Mouse (Mus musculus) adrenal gland, postnatal 25 days (tissue): ENCODE measurements around the gene Pigo. TPM values are rescaled to one million over a fixed set of nuclear protein-coding genes. Genes with fewer than 3 reads are reported as not detected.

ENCODE experiments used
- DNase-seq: peaks from one replicate; pipeline ENCODE4 v3.0.0; 2021; ENCODE audit warnings: mixed read lengths
- long read RNA-seq: library from polyadenylated mRNA; stranded (forward); transcript quantifications from one replicate; pipeline ENCODE4 v2.0.0, GENCODE M21; 2021
- total RNA-seq: library from RNA; stranded (reverse); gene quantifications from 2 replicates; pipeline ENCODE4 v1.2.3, GENCODE M21; 2021

Pigo gene
- 26.1 and 27.5 TPM in 2 replicates for total RNA-seq
- long read RNA-seq, full-length matches to known transcripts: 1 of 26 reads
- long read RNA-seq, partial matches to known transcripts: 16 of 26 reads
- long read RNA-seq, other reads (novel, unspliced or antisense): 9 of 26 reads

DNA sequence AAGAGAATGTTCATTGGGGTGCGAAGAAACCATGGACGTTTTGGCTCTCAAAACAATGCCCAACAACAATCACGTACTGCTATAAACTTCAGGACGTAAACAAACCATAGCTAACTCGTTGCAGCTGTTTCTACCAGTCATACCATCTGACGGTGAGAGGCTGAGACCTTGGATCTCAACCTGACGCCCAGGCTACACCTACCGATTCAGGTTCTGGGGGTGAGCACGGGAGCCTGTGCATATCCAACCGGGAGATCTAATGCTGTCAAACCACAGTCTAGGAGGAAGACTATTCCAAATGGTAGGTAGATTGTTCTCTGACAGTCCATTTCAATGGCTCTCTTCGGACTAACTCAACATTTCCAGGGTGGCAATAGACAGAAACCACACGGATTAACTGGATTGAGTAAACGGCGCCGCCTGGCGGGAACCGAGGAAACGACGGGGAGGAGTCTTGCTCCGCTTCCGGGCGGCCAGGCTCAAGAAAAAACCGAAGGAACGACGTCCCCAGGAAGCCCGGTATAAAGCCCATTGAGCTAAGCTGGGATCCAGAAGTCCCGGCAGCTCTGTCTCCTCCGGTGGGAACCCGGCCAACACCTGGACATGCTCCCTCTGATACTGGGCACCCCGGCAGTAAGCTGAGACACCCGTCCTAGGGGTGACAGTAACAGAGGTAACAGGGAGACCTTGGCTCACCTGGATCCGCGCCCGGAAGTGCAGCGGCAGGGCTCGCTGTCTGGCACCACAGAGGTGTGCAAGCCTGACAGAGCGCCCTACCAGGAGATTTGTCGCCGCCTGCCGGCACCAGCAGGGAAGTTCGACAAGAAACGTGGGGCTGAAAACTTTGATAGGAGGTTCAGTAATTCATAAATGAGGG, at the start of gene Pigo:
Gene Pigo, minus strand, starts transcription at position 736 of the 877 bp plus-strand sequence.
- DNase-seq: peak; percentile 95

DNA sequence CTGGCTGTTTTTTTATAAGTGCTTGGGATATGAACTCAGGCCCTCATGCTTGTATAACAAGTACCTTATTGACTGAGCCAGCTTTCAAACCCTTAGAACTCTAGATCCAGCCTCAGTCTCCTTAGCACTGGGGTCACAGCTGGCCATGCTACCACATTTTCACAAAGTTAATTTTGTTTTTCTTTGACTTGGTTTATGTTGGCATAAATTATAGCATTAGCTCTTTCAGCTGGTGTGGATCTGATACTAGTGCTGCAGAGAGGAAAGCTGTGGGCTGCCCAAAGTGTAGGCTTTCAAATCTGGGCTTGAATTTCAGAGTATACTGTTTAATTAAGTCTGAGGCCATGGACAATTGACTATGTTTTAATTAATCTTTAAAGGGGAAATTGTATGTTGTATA, 49.3 kb upstream of the Pigo start:
- DNase-seq: no peak

DNA sequence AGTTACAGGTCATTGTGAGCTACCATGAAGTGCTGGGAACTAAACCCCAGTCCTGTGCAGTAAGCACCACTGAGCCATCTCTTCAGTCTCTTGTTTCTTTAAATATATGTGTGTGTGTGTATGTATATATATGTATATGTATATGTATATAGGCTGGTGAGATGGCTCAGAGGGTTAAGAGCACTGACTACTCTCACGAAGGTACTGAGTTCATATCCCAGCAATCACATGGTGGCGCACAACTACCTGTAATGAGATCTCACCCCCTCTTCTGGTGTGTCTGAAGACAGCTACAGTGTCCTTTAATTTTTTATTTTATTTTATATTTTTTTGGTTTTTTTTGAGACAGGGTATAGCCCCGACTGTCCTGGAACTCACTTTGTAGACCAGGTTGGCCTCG, 39.9 kb upstream of the Pigo start:
- no peak for DNase-seq

DNA sequence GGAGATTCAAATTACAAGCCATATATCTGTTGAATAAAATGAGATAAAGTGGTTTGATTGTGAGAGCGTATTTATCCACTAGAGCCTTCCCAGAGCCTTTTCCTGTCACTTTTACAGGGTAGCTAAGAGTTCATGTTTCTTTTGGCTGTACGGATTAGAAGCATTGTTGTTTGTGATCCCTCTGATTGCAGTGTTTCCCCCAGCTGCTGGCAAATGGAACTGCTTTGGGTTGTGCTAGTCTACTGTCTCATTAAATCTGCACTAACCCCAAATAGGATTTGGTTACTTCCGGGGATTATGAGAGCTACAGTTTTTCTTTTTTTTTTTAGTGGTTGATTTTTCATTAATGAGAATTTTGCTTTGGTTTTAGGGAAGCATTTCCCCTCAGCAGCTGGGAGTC, 34.7 kb upstream of the Pigo start:
- DNase-seq: no peak

DNA sequence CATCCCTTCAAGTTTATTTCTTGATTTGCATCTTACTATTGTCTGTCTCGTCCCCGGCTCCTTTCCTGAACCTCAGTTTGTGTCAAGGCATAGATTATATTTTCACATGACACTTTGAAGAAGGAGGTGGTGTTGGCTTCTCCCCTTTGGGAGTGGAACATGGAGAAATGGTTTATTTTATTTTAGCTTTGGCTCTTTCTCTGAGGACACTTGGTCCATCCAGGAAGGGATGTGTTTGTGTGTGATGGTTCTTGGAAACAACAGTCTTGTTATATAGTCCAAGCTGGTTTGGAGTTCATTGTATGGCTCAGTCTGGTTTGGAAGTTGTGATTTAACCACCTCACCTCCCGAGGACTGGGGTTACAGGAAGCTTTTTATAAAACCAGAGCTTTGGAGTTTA, 34.1 kb upstream of the Pigo start:
- DNase-seq: no peak

DNA sequence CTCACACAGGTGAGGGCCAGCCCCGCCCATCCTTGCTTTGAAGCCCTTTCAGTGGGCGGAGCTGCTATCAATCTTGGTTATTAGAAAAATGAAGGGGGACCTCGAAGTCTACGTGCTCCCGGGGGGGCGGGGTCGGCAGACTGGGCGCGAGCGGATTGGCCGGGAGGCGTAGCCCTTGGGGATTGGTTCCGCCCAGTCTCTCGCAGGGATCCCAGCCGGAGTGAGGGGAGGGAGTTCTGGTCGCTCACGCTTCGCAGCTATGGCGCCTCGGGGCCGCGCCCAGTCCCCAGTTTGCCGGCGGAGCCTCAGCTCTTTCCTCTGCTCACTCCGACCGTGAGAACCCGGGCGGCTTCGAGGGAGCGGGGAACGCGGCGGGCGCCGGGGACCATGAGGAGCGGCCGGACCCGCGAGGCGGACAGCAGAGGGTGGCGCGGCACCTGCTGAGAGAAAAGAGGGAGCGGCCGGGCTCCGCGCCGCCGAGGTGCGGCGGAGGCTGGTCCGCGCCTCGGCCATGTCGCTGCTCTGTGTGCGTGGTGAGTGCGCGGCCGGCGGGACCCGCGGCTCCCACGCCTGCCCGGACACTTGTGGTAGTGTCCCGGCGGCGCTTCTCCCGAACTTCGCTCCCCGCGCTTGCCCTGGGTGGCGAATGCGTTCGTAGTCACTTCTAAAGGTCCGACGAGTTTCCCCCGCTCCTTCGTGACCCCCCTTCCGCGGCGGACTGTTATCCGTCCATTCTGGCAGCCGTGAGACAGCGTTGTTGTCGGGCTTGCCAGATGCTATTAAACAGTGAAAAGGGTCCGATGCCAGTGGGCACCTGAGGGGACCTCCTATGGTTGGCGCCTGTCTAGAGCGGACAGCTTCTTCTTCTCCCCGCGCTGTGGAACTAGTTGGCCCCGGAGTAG, 33.4 kb upstream of the Pigo start, which contains the start of gene Unc13b:
Gene Unc13b, plus strand, starts transcription at position 201 of the 902 bp plus-strand sequence.
- DNase-seq: peak; percentile 96

DNA sequence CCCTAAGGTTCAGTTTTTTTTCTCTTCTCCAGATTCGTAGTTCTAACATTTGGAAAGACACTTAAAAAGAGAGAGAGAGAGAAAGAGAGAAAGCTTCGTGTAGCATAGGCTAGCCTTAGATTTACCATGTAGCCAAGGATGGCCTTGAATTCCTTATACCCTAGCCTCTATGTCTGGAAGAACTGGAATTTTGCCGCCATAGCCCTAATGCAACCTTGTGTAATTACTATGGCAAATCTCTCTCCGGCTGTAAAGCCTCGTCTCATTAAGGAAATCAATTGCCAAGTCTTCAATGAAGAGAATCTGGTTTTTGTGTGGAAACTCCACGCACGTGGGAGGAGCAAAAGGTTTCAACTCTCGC, 32.8 kb upstream of the Pigo start:
- DNase-seq: no peak

DNA sequence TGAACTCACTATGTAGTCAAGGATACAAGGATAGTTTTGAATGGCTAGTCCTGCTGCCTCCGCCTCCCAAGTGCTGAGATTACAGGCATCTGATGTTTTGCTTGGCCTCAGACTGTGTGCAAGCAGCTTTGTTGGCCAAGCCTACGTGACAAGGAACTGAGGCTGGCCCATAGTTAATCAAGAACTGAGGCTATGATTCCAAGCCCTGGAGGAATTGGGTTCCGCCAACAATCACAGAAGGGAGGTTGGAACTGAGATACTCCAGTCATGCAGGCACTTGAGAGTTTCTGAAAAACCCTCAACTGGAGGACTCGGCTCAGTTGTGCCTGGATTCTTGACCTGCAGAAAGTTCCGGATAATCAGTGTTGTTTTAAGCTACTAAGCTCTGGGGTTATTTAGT, 32.0 kb upstream of the Pigo start:
- DNase-seq: no peak

DNA sequence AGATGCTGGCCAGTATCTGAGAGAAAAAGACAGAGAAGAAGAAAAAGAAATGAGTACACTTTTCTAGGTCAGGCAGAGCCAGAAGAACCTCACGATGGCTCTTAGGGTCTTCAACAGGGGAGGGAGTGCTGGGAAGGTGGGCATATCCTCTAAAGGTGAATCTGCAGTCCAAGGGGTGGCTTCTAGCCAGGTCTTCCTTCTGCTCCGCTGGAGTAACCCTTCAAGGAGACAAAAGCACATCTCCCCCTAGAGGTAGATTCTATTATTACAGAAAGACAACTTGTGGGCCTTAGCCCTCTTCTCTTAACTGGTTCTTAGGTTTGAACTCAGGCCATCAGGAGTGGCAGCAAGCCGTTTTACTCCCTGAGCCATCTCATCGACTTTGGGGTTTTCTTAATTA, 27.0 kb upstream of the Pigo start:
- no peak for DNase-seq

DNA sequence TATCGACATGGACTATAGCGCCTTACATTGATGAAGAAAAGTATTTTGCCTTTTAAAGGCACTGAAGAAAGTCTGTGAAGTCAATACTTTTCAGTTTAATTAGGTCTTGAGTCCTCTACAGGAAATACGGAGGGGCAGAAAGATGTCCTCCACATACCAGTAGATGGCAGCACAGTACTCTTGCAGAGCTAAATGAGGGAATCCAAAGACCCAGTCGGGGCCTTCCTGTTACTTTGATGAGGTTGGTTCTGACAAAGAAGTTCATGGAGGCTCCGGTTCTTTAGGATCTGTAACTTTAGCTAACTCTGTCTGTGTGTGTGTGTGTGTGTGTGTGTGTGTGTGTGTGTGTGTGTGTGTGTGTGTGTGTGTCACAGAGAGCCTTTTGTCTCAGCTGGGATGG, 21.6 kb upstream of the Pigo start:
- DNase-seq: peak; percentile 38

DNA sequence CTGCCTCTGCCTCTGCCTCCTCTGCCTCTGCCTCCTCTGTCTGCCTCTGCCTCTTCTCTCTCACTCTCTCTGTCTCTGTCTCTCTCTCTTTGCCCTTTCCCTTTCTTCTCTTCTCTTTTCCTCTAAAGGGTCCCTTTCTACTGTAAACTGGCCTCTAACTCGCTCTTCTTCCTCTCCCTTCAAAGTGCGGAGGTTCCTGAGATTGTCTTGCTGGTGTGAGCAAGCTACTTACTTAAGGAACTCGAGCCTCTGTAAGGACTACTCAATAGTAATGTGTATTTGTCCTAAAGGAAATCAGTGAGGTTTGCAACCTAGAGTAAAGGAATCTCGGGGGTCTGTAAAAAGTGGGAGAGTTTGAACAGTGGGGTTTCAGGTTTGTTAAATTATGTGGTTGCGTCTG, 21.0 kb upstream of the Pigo start:
- DNase-seq: no peak

DNA sequence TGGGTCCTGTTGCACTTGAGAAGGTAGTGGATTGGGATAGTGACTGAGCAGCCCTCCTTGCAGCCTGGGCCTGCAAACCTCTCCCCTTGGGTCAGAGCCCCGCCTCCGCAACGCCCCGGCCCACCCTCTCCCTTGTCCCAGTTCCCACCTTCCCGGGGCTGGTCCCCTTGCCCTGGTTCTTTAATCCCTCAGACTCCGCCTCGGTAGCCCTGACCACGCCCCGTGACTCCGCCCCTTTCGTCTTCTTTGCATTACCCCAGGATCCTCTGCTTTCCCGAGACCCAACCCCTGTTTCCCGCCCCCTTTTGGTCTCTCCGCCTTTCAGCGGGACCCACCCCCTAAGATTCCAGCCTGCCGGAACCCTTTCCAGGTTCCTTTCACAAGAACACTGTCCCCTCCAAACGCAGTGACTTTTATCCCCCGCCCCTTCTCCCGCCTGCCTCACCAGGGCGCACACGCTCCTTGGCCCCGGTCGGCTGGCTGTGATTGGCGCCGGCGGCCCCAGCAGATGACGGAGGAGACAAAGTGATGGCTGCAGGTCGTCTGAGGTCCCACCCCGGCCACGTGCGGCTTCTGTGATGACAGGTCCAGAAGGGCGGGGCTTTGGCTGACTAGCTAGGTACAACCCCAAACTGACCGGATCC, 20.2 kb upstream of the Pigo start, which contains the start of gene Fam214b:
Gene Fam214b, minus strand, starts transcription at position 562 of the 644 bp plus-strand sequence.
- DNase-seq: peak; percentile 98

DNA sequence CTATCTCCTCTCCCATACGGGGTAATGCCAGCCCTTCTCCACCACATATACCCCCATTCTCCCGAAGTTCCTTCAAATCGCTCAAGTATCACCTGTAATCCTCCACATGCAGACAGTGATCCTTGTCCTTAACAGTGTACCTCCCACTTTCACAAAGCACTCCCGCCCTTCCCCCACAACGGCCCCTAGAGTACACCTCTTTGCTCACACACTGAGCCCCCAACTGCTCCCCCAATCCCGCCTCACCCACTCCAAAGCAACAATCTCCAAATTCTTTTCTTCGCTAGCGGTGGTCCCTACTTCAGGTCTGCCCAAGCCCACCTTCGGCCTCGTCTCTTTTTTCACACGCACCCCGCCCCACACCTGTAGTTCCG, 19.7 kb upstream of the Pigo start:
- no peak for DNase-seq

DNA sequence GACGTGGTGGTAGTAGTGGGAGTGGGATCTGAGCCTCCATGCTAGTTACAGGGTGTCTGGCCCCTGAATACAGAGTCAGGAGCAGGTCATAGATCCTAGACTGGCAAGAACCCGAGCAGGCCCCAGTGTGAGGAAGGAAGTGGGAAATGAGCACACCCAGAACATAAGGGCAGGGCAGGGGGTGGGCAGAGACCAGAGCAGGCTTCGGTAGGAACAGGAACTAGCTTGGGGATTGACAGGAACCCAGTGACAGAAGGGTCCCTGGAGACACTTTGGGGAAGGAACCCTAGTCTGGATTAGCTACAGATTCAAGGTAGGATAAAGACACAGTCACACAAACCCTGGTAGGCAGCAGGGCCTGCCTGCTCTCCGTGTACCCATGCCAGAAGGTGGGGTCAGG, 19.1 kb upstream of the Pigo start:
- DNase-seq: no peak

DNA sequence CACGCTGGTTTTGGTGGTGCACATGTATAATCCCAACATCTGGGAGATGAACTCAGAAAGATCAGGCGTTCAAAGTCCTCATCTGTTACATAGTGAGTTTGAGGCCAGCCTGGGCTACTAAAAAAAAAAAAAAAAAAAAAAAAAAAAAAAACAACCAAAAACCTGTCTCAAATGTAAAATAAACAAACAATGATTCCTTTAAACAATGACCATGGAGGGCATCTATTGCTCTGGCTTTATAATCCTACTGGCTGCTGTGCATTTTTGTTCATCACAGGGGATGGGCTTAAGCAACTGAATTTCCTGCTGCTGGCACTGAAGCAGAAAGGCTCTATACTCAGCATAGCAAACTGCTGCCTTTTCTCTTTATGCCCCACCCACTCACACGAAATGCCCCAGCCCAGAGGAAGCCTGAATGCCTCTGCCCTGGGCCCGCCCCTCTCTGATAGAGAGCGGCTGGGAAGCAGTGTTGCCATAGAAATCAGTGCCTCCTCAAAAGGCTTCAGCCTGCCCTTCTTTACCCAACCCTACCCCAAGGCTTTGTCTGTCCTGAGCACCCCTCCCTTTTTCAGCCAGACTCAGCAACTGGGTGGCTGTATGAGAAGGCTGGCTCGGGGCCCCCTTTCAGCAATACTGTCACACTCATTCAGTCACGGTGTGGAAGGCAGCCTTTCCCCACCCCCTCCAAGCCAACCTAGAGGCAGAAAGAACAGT, 18.2 kb upstream of the Pigo start:
- DNase-seq: peak; percentile 62

DNA sequence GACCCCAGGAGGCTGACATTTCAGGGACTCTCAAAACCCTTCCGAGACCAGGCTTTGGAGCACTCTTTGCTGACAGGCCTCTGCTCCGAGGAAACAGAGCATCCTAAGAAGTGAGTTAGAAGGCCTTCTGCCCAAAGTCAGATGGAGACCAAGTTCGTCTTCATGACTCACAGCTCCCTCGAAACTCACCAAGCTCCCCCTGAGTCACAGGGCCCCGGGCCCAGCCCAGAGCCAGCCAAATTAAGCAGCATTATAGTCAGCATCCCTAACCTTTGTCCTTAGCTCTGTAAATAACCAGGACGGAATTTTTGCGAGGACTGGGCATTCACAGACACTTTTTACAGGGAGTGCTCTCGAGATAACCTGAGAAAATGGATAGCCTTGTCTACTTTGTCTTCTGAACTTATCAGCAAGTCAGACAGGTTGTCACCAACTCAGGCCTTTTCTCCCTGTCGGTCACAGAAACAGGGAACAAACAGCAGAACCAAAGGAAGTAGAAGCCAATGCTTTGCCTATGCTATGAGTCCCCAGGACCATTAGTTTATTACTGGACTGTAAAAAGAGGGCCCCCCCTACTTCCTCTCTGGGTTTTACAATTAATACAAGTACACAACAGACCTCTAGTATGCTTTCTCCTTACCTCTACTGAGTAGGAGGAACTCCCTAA, 15.4 kb upstream of the Pigo start:
- peak; percentile 51 for DNase-seq

DNA sequence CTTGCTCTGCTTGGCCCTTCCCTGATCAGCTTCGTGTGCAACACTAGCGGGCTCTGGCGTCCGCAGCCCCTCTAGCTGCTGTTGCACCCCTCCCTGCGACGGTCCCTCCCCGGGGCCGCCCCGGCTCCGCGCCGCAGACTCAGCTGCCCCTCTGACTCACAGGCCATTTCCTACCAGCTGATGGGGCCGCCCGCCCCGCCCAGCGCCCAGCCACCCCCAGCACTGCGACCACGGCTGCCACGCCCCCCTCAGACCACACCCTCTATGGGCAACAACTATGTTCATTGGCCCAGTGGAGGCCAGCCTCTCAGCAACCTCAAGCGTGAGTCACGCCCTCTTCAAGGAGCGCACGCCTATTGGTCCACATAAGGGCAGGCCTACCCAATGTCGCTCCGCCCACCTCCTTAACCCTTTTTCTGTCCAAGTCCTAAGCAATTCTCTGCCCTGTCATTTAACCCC, 14.5 kb upstream of the Pigo start:
- DNase-seq: peak; percentile 97

DNA sequence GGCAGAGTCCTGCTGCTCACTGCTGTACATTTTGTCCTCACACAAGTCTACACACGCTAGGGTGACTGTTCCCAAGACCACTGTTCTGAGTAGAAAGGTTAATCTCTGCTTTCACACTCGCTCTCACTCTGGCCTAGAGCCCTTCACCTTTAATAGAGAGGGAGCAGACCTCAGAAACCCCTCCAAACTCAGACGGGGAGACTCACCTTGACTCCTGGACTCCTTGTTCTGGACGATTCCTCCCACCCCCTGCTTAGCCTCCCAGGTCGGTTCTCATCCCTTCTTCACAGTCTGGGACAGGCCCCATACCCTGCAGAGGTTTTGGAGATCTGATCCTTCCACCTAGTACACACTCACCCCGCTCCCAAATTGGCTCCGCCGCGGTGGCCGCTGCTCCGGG, 14.0 kb upstream of the Pigo start:
- DNase-seq: no peak

DNA sequence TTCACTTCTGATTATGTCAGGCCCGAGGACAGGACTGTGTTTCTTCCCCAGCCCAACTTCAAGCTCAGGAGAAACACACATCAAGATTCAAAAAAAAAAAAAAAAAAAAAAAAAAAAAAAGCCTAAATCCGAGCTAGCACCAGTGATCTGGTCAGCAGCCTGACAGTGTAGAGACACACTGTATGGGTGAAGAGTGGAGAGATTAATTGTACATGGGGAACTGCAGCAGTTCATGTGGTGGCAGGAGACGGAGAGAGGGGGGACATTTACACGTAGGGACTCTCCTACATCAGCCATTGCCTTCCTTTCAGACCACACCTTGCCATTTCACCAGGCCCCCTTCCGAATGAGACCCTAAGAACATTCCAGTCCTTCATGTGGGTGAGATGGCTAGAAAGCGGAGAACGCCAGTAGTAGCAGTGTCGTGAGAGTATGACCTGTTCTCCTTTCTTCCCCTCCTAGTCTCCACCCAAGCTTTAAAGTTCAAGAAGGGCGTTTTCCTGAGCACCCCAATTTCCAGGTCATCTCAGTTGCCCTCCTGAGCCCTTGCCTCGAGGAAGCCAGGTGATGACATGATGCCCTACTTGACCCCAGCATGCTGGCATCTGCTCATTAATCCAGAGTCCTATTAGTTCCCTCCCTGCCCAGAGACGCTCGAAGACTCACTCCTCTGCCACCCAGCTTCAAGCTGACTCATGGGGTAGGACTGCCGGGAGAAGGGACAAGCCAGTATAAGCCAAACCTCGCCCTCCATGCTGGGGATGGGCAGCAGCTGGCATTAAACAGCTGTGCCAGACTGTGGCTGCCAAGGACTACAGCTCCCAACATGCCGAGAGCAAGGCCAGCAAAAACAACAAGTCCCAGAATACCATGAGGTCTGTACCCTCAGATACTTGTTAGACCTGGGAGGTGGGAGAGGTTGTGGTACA, 13.2 kb upstream of the Pigo start:
- DNase-seq: peak; percentile 77
